Mouse (Mus musculus) CD4-positive, CD25-positive, alpha-beta regulatory T cell, adult 4 months (primary cell): ENCODE measurements around the gene Ewsr1. TPM values are rescaled to one million over a fixed set of nuclear protein-coding genes. Genes with fewer than 3 reads are reported as not detected.

Experiments
- polyA plus RNA-seq, 2 experiments: library from polyadenylated mRNA; unstranded; fragments of 100-300 nt; shearing (Covaris generic); gene quantifications; one replicate each; pipeline ENCODE4 v1.2.1; 2017

The Ewsr1 gene
- polyA plus RNA-seq, 2 experiments from 2014 or later = 160 to 163 TPM

Other genes starting within 250 kb of the Ewsr1 start
- gene Nf2, start 249.7 kb downstream of the Ewsr1 start, polyA plus RNA-seq = 10 to 100 TPM; 19.2 to 24.2 TPM
- gene Nipsnap1, start 225.3 kb downstream of the Ewsr1 start, polyA plus RNA-seq = 10 to 100 TPM; 50.0 to 62.7 TPM
- gene Thoc5, start 203.9 kb downstream of the Ewsr1 start, polyA plus RNA-seq = 10 to 100 TPM; 38.7 to 48.5 TPM
- 1 to 10 TPM; 6.6 to 6.9 TPM for gene Nefh, start 151.2 kb downstream of the Ewsr1 start, polyA plus RNA-seq
- 10 to 100 TPM; 43.6 to 77.5 TPM for gene Ap1b1, start 112.4 kb downstream of the Ewsr1 start, polyA plus RNA-seq
- not detected for gene Rasl10a, start 41.1 kb downstream of the Ewsr1 start, polyA plus RNA-seq
- gene Gas2l1, start 33.9 kb downstream of the Ewsr1 start, polyA plus RNA-seq = under 1 TPM; 0.35 to 0.71 TPM
- gene Rhbdd3, start 340 bp downstream of the Ewsr1 start, polyA plus RNA-seq = 1 to 10 TPM; 2.7 to 3.7 TPM
- under 1 TPM in 1 of 2 experiments, not detected in 1; 0.22 TPM for gene Emid1, start 53.0 kb upstream of the Ewsr1 start, polyA plus RNA-seq
- 1 to 10 TPM; 3.4 to 4.3 TPM for gene Kremen1, start 162.3 kb upstream of the Ewsr1 start, polyA plus RNA-seq